Mouse (Mus musculus): Measurements from ENCODE around the gene Vamp1. TPM values are rescaled to one million over a fixed set of nuclear protein-coding genes. Genes with fewer than 3 reads are reported as not detected.
"Not testable (repeated sequence)": the region's sequence is repeated elsewhere in the genome, so short reads cannot be mapped to it uniquely, and the experiment has no call there.

Vamp1 gene
- total RNA-seq, 2 experiments from 2014 or later: 10.7 to 11.3 TPM

DNA sequence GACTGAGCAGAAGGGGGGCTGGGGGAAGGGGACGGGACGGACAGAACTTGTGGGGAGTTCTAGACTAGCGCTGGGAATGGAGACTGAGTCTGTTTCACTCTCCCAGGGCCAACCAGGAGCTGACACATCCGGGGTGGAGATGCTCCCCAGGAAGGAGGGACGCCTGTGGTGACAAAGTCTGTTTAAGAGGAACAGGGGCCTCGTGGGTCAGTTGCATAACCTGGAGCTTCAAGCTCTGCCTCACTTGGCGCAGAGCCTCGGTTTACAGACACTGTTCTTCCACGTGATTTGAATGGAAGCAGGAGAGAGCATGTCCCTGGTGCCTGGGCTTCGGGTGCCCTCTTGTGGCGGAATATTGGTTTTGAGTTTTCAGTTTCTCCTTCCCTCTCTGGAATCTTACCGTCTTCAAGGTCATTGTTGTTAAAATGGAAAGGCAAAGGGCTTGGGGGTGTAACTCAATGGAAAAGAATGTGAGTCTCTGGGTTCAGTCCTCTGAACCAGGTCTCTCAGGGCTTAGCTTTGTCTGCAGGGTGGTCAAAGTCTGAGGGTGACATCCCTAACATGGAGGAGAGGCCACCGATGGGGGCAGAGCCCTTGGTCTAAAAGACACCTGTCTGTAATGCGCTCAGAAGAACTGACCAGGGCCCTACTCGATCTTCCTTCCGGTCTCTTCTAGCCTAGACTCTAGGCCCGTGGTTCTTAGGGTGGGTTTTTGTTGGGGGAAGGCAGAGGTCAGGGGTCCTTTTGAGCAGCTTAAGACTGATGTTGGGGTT is 56.3 kb downstream of the Vamp1 start:
- intact Hi-C loops (cut with DNase I; ENCODE audit: low total_unique reads): no loop called here
- peak; percentile 95 for DNase-seq

GRCm38 (mm10) chr6:125272228-125272785 is 57.0 kb downstream of the Vamp1 start:
- intact Hi-C loops (cut with DNase I; ENCODE audit: low total_unique reads): no loop called here

DNA sequence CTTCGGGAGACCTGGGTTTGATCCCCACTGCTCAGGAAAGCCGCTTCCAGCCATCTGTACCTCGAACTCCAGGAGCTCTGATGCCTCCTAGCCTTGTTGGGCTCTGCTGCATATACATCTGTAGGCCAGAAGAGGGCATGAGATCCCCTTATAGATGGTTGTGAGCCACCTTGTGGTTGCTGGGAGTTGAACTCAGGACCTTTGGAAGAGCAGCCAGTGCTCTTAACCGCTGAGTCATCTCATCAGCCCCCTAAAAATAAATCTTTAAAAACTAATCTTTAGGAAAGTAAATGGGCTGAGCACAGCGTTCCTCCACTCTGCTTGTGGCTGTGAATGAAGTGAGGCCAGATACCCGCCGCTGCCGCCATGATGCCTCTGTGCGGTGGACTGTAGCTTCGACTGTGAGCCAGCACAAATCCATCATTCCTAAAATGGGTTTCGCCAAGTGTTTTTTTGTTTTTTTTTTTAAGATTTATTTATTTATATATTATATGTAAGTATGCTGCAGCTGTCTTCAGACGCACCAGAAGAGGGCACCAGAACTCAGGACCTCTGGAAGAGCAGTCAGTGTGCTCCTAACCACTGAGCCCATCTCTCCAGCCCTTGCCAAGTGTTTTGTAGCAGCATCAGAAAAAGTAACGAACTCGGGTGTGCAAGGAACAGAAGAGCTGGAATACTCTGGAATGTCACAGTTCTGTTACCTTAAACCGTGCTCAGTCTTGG is 59.7 kb downstream of the Vamp1 start:
- intact Hi-C loops (cut with DNase I; ENCODE audit: low total_unique reads): no loop called here
- DNase-seq: peak; percentile 47

More at GRCm38 (mm10) chr6:125272228-125272785, 57.0 kb downstream of the Vamp1 start:
- DNase-seq: no peak

DNA sequence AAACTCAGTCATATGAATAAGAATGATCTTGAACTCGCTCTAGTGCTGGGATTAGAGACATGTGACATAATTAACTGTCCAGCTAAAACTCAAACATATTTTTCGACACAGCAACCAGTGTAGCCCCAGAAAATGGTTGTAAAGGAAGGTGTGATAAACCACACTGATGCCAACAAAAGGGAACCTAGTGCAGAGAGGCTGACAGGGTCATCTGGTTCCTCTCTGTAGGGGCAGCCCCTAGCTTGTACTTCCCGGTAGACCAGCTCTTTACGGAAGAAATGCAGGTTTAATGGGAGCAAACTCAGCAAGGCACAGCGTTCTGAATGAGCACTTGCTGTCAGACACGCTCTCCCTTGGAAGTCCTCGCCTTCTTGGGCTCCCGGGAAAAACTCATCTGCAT is 64.4 kb downstream of the Vamp1 start:
- no peak for DNase-seq
- intact Hi-C loops (cut with DNase I; ENCODE audit: low total_unique reads): loop anchor here (5.0 kb wide), 1 partner anchor 83 kb away; no protein-coding TSS in a partner anchor

DNA sequence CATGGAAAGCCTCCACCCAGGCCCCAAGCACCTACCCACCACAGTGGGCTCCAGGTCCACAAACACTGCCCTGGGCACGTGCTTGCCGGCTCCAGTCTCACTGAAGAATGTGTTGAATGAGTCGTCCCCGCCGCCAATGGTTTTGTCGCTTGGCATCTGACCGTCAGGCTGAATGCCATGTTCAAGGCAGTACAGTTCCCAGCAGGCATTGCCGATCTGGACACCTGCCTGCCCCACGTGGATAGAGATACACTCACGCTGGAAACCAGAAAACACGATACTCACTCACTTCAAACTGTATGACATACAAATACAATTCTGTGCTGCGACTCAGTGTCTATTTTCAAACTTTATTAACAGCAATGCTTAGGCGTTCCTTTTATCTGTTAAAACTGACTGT is 67.4 kb downstream of the Vamp1 start:
- intact Hi-C loops (cut with DNase I; ENCODE audit: low total_unique reads): loop anchor here (5.0 kb wide), 1 partner anchor 80 kb away; no protein-coding TSS in a partner anchor
- not testable (repeated sequence) for DNase-seq

DNA sequence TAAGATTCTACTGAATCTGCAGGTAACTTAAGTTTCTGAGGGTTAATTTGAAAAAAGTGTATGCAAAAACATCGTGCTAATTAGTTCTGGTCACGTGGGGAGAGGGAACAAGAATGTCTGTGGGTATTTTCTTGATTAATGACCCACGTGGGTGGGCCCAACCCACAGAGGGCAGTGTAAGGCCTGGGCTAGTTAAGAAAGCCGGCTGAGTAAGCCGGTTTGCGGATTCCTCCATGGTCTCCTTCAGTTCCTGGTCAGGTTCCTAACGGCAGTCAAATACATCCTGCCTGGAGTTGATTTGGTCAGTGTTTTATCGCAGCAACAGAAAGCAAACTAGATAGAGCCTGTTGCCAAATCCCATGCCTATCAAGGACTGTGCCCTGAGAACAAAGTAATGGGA is 68.9 kb downstream of the Vamp1 start:
- intact Hi-C loops (cut with DNase I; ENCODE audit: low total_unique reads): loop anchor here (5.0 kb wide), 1 partner anchor 78 kb away; no protein-coding TSS in a partner anchor
- DNase-seq: no peak

- DNase-seq: no peak
- intact Hi-C loops (cut with DNase I; ENCODE audit: low total_unique reads): loop anchor here (5.0 kb wide), 1 partner anchor 78 kb away; no protein-coding TSS in a partner anchor
Measured at GRCm38 (mm10) chr6:125284751-125285150, 69.4 kb downstream of the Vamp1 start.

DNA sequence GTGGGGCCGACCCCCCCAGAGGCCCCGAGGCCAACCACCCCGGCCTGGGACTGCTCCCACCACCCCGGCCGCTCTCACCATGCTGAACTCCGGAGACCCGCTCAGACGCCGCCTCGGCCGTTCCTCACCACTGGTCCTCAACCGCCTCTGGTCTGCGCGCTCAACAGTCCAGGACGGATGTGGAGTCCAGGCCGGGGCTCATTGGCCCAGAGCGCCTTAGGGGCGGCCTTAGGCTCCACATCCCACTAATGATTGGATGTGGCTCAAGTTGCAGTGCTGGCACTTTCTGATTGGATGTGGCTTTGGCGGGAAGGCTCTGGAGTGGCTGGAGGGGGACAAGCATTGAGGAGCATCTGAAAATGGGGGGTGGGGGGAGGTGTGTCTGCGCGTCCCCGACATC is 70.5 kb downstream of the Vamp1 start, which contains the start of gene Tuba3a:
TSS of gene Tuba3a (minus strand) at position 153 of the 400 bp plus-strand sequence.
- intact Hi-C loops (cut with DNase I; ENCODE audit: low total_unique reads): no loop called here
- DNase-seq: no peak

DNA sequence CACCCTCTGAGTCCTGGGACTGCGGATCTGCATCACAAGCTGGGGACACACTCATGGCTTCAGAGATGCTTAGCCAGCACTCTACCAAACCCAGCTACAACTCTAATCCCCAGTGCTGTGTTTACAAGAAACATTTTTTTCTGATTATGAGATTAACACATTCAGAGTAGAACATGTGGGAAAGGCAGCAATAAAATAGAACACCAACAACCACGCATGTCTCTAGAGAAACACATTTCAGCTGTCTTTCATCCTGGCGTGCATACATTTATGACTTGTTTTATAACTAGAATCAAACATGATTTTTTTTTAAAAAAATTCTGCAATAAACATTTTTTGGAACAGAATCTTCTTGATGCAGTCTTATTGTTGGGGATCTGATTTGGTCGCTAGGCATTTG is 71.6 kb downstream of the Vamp1 start:
- DNase-seq: no peak
- intact Hi-C loops (cut with DNase I; ENCODE audit: low total_unique reads): no loop called here

- intact Hi-C loops (cut with DNase I; ENCODE audit: low total_unique reads): no loop called here
- no peak for DNase-seq
Measured at GRCm38 (mm10) chr6:125288730-125289129, 73.4 kb downstream of the Vamp1 start.

GRCm38 (mm10) chr6:125291329-125291728 is 76.0 kb downstream of the Vamp1 start:
- intact Hi-C loops (cut with DNase I; ENCODE audit: low total_unique reads): no loop called here
- no peak for DNase-seq

DNA sequence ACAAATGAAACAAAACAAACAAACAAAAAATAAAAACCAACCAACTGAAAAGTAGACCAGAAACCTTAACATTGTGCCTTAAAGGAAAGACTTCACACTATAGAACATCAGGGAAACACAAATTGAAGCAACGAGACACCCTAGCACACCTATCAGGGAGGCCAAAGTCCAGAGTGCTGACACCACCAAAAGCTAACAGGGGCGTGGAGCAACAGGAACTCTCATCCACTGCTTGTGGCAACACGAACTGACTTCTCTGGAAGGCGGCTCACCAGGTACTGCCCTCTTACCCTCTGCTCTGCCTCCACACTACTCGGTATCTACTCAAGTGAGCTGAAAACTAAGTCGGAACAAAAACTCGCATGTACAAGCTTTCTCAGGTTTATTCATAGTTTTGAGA is 76.9 kb downstream of the Vamp1 start:
- intact Hi-C loops (cut with DNase I; ENCODE audit: low total_unique reads): no loop called here
- DNase-seq: no peak

GRCm38 (mm10) chr6:125294049-125294448 is 78.7 kb downstream of the Vamp1 start:
- DNase-seq: no peak
- intact Hi-C loops (cut with DNase I; ENCODE audit: low total_unique reads): no loop called here

Small RNAs within 50 kb of the gene (microRNA-seq; reads per million reads assigned to microRNA genes)
- gene Mir3098: 0 to 1.0 reads per million in 2 experiments
- gene Mir8113: 0 reads per million in 2 experiments

Other genes starting within 250 kb of the Vamp1 start
- under 1 TPM; 0.16 to 0.72 TPM for gene Pianp, start 218.9 kb upstream of the Vamp1 start, total RNA-seq (2021)
- 10 to 100 TPM; 20.1 to 20.7 TPM for gene Zfp384, start 206.4 kb upstream of the Vamp1 start, total RNA-seq (2021)
- 10 to 100 TPM; 29.6 TPM for gene Ing4, start 175.8 kb upstream of the Vamp1 start, total RNA-seq (2021)
- gene Acrbp, start 165.9 kb upstream of the Vamp1 start, total RNA-seq (2021): 1 to 10 TPM; 1.4 to 2.5 TPM
- gene Lpar5, start 147.6 kb upstream of the Vamp1 start, total RNA-seq (2021): under 1 TPM in 1 of 2 experiments, not detected in 1; 0.24 TPM
- 10 to 100 TPM; 75.1 to 84.3 TPM for gene Chd4, start 119.6 kb upstream of the Vamp1 start, total RNA-seq (2021)
- 10 to 100 TPM; 16.0 to 20.4 TPM for gene Nop2, start 83.6 kb upstream of the Vamp1 start, total RNA-seq (2021)
- 10 to 100 TPM; 24.0 to 28.7 TPM for gene Iffo1, start 70.3 kb upstream of the Vamp1 start, total RNA-seq (2021)
- gene Gapdh, start 49.1 kb upstream of the Vamp1 start, total RNA-seq (2021): over 10,000 TPM in 1 of 2 experiments, 1,000 to 10,000 TPM in 1; 9,479 to 10,041 TPM
- 10 to 100 TPM; 18.4 to 18.7 TPM for gene Ncapd2, start 23.9 kb upstream of the Vamp1 start, total RNA-seq (2021)
- 100 to 1,000 TPM; 214 to 227 TPM for gene Mrpl51, start 23.8 kb upstream of the Vamp1 start, total RNA-seq (2021)
- gene Tapbpl, start 16.3 kb downstream of the Vamp1 start, total RNA-seq (2021): 1 to 10 TPM; 2.2 to 2.3 TPM
- under 1 TPM in 1 of 2 experiments, not detected in 1; 0.16 TPM for gene Cd27, start 21.5 kb downstream of the Vamp1 start, total RNA-seq (2021)
- gene Tuba3a, start 70.5 kb downstream of the Vamp1 start, total RNA-seq (2021): not detected
- 10 to 100 TPM; 24.8 to 26.3 TPM for gene Ltbr, start 98.3 kb downstream of the Vamp1 start, total RNA-seq (2021)
- gene Scnn1a, start 105.1 kb downstream of the Vamp1 start, total RNA-seq (2021): under 1 TPM; 0.22 to 0.27 TPM
- gene Tnfrsf1a, start 133.8 kb downstream of the Vamp1 start, total RNA-seq (2021): 10 to 100 TPM; 42.1 to 42.3 TPM
- not detected for gene Plekhg6, start 165.2 kb downstream of the Vamp1 start, total RNA-seq (2021)

Data from gastrocnemius, postnatal 14 days (tissue).